10 mouse cellular contexts compared by ENCODE assay signal in the genomic region with DNA sequence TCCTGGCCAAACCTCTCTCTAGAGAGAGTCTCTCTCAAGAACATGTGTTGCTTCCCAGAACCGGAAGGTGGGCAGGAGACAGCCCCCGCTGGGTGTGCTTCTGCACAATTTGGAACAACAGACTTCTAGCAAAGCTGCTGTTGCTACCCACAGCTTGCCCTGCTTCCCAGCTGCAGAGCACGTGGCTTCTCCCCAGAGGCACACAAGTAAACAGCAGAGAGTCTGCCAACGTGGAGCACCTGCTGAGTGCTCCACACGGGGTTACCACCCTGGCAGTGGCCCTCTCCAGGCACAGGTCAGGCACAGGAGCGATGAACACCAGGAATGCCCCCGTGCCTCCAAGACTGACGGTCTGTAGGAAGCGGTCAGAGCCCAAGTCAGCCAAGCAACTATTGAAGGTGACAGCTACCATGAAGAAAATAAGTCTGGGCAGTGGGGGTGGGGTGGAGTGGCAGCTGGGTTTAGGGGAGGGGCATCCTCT. TPM values are rescaled to one million over a fixed set of nuclear protein-coding genes. Genes with fewer than 3 reads are reported as not detected.
DNase-seq lines count a peak whose midpoint lies in the region; ATAC-seq and TF ChIP-seq lines count a peak whose summit lies in the region.
"Had no signal": no experiment of that assay in that cellular context is flagged by ENCODE, and none has a peak within 500 bp of the region (broad histone marks: within the 10 kb centered on the region; RNA-seq: fewer than 3 reads in every experiment).

No protein-coding gene starts in this region.

- H3K79me2 ChIP-seq in CH12.LX (replicated peaks; ENCODE audit: control insufficient read depth, extremely low read depth, insufficient read depth, poor library complexity, severe bottlenecking): no peaks in the 10 kb centered on the region

- WGBS in heart, embryonic 16.5 days: 53% methylated on average over 9 of the region's 9 CpGs
- WGBS in forebrain, embryonic 14.5 days: 60% methylated on average over 9 of the region's 9 CpGs

- ATAC-seq in heart, embryonic 16.5 days (replicated peaks; ENCODE audit: extremely low read depth, insufficient read depth, low FRiP score): no peak
- no peak for ATAC-seq in forebrain, embryonic 14.5 days
- no peak for ATAC-seq in monocyte, adult 5-6 weeks (replicated peaks; ENCODE audit: insufficient number of reproducible peaks, low FRiP score, low TSS enrichment, poor library complexity, severe bottlenecking)
- ATAC-seq: Patski had no signal

- no peak for TF ChIP-seq RAD21 in CH12.LX (IDR thresholded peaks at IDR 0.05; ENCODE audit: low read depth, low read length)

- H3K27me3 ChIP-seq in heart, embryonic 16.5 days (ENCODE audit: control insufficient read depth, insufficient read depth, low read length): no peaks in the 10 kb centered on the region
- H3K27me3 ChIP-seq in CH12.LX (replicated peaks): no peaks in the 10 kb centered on the region
- H3K27me3 ChIP-seq in forebrain, embryonic 14.5 days (replicated peaks; ENCODE audit: control insufficient read depth, insufficient read depth, low read length): no peaks in the 10 kb centered on the region

- H3K36me3 ChIP-seq in heart, embryonic 16.5 days (ENCODE audit: control insufficient read depth, insufficient read depth): no peaks in the 10 kb centered on the region
- no peaks in the 10 kb centered on the region for H3K36me3 ChIP-seq in CH12.LX (replicated peaks in 1 of 2; ENCODE audit: control insufficient read depth in 1 of 2, insufficient read depth in 1 of 2, low read length in 1 of 2)
- H3K36me3 ChIP-seq in forebrain, embryonic 14.5 days (ENCODE audit: control insufficient read depth, insufficient read depth, low read length): no peaks in the 10 kb centered on the region

- no peak overlapping the region for H3K4me3 ChIP-seq in heart, embryonic 16.5 days (ENCODE audit: low read length)
- H3K4me3 ChIP-seq in CH12.LX (replicated peaks in 1 of 3; ENCODE audit: low read depth in 2 of 3, low read length in 2 of 3, poor library complexity in 1 of 3): no peak overlapping the region
- no peak overlapping the region for H3K4me3 ChIP-seq in forebrain, embryonic 14.5 days (ENCODE audit: low read depth, low read length)

- H3K9me3 ChIP-seq in heart, embryonic 16.5 days (replicated peaks; ENCODE audit: control insufficient read depth, low read length): no peaks in the 10 kb centered on the region
- H3K9me3 ChIP-seq in CH12.LX (replicated peaks; ENCODE audit: low read length): no peaks in the 10 kb centered on the region
- H3K9me3 ChIP-seq in forebrain, embryonic 14.5 days (replicated peaks; ENCODE audit: control insufficient read depth, low read length): no peaks in the 10 kb centered on the region

- TF ChIP-seq POLR2A in CH12.LX (IDR thresholded peaks at IDR 0.05; ENCODE audit: low read depth, low read length): no peak

- H3K9ac ChIP-seq in heart, embryonic 16.5 days (ENCODE audit: low read length): no peak overlapping the region
- no peak overlapping the region for H3K9ac ChIP-seq in CH12.LX (ENCODE audit: insufficient read depth, low read depth)
- no peak overlapping the region for H3K9ac ChIP-seq in forebrain, embryonic 14.5 days (ENCODE audit: low read length)
- H3K9ac ChIP-seq: lung, embryonic 14.5 days had no signal

- peaks cover 39% of the 10 kb centered on the region for H3K4me1 ChIP-seq in heart, embryonic 16.5 days (ENCODE audit: control insufficient read depth, insufficient read depth, low read length)
- peaks cover 3 to 27% of the 10 kb centered on the region in 2 experiments for H3K4me1 ChIP-seq in CH12.LX (ENCODE audit: control insufficient read depth in 1 of 2, insufficient read depth in 2 of 2)
- H3K4me1 ChIP-seq in forebrain, embryonic 14.5 days (ENCODE audit: control insufficient read depth, insufficient read depth, low read length): no peaks in the 10 kb centered on the region

- no peak for TF ChIP-seq CTCF in CH12.LX (conservative IDR thresholded peaks at IDR 0.05 in 1 of 2, IDR thresholded peaks at IDR 0.05 in 1 of 2; ENCODE audit: low read depth in 2 of 2, low read length in 2 of 2)

- in situ Hi-C loops in CH12.LX (cut with MboI; ENCODE audit: low pct_ligation_motif_present, low pct_unique_long_range_greater_than_20kb, low sequenced_read_pairs): no loop called here

- TF ChIP-seq EP300 in CH12.LX (IDR thresholded peaks at IDR 0.05; ENCODE audit: low read length): no peak

- no peak overlapping the region for H3K4me2 ChIP-seq in heart, embryonic 16.5 days (ENCODE audit: low read depth, low read length)
- H3K4me2 ChIP-seq in CH12.LX (ENCODE audit: insufficient read depth, low read depth, poor library complexity, severe bottlenecking): no peak overlapping the region
- H3K4me2 ChIP-seq in forebrain, embryonic 14.5 days (ENCODE audit: low read length): no peak overlapping the region
- H3K4me2 ChIP-seq: lung, embryonic 14.5 days had no signal

- H3K27ac ChIP-seq in heart, embryonic 16.5 days (ENCODE audit: low read length): peak overlapping the region; percentile 29; the same call in 1 of the 2 replicates
- no peak overlapping the region for H3K27ac ChIP-seq in CH12.LX (ENCODE audit: insufficient read depth, low read depth)
- H3K27ac ChIP-seq in forebrain, embryonic 14.5 days (ENCODE audit: low read depth, low read length): no peak overlapping the region

- dilution Hi-C loops in CH12.LX (cut with MboI; ENCODE audit: extremely low pct_ligation_motif_present, extremely low pct_unique_long_range_greater_than_20kb, low sequenced_read_pairs): no loop called here

- no peak for DNase-seq in heart, adult 11 months
- no peak for DNase-seq in CH12.LX (ENCODE audit: extremely low read depth)
- DNase-seq in frontal cortex, postnatal 14 days (ENCODE audit: low spot score in 2 of 2): peak; percentile 21 to 30
- peak; percentile 73 for DNase-seq in retina, postnatal 1 day
- no peak for DNase-seq in kidney, postnatal 10 days
- DNase-seq in forebrain, embryonic 14.5 days (ENCODE audit: low spot score): no peak
- DNase-seq: lung, embryonic 14.5 days had no signal

TF ChIP-seq in CH12.LX, 34 proteins besides CTCF, POLR2A, EP300 and RAD21:
- TF ChIP-seq MAX (IDR thresholded peaks at IDR 0.05; ENCODE audit: low read length) (peak; percentile 51; the same call in 1 of the 2 replicates), NRF1 (IDR thresholded peaks at IDR 0.05; ENCODE audit: low read depth, low read length) (no peak), TCF12 (IDR thresholded peaks at IDR 0.05; ENCODE audit: low read depth, low read length) (no peak), USF1 (IDR thresholded peaks at IDR 0.05; ENCODE audit: low read depth, low read length) (no peak), BHLHE40 (IDR thresholded peaks at IDR 0.05; ENCODE audit: low read depth, low read length) (peak; percentile 59; the same call in 1 of the 2 replicates)

RNA-seq across cellular contexts. Expression of gene Dusp5, which starts 26.0 kb away (rescaled TPM):
- polyA plus RNA-seq in heart, embryonic 16.5 days (2015; fragmentation: Nextera tagmentation; extraction: Ambion mirVana): 9.0 and 11.5 TPM in 2 replicates
- total RNA-seq in CH12.LX (2012; rRNA removed) (10.6 and 10.9 TPM in 2 replicates), CH12.LX (2014; rRNA removed) (13.2 and 15.2 TPM in 2 replicates)
- 13.8 and 18.2 TPM in 2 replicates for polyA plus RNA-seq in CH12.LX (2012; ENCODE audit: insufficient read length, low read depth)
- 2.1 and 2.2 TPM in 2 replicates for polyA plus RNA-seq in forebrain, embryonic 14.5 days (2014; fragmentation: Nextera tagmentation; extraction: Ambion mirVana)
- 247 to 384 TPM (median 376 TPM) in 3 replicates for total RNA-seq in monocyte, adult 5-6 weeks (2017)

Comparison
In these comparisons a context has a peak if more than half of its experiments do, and no peak if none do; other contexts are left out.
1. DNase-seq: peak in frontal cortex, postnatal 14 days (2 of 2) and retina, postnatal 1 day (single experiment); none in heart, adult 11 months (single experiment), CH12.LX (single experiment), kidney, postnatal 10 days (single experiment) and forebrain, embryonic 14.5 days (single experiment).